Mouse (Mus musculus): Measurements from ENCODE around the gene Hs3st2.
A peak's percentile ranks its signal among the peaks of the same experiment; 100 is the strongest.

Gene Hs3st2

GRCm38 (mm10) chr7:121460626-121461025 is 69.0 kb downstream of the Hs3st2 start:
- DNase-seq = no peak

- DNase-seq = no peak
Observed at GRCm38 (mm10) chr7:121464441-121464840, 72.8 kb downstream of the Hs3st2 start.

DNA sequence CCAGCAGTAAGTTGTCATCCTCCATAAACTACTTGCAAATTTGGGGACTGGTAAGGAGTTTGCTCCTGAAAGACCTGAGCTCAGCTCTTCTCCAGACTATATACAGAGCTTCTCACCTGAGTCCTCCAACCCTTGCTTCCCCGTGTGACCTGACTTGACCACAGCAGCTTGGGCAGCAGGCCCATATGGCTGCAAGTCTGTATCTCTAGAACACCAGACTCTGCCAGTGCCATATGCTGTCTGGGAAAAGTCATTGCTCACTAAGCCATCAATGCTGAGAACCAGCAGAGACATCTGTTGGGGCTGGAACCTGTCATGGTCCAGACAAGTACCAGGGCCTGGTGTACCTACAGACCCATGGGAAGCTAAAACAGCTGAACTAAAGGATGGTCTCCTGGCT is 73.5 kb downstream of the Hs3st2 start:
- DNase-seq = no peak

GRCm38 (mm10) chr7:121466331-121466730 is 74.7 kb downstream of the Hs3st2 start:
- DNase-seq = no peak

DNA sequence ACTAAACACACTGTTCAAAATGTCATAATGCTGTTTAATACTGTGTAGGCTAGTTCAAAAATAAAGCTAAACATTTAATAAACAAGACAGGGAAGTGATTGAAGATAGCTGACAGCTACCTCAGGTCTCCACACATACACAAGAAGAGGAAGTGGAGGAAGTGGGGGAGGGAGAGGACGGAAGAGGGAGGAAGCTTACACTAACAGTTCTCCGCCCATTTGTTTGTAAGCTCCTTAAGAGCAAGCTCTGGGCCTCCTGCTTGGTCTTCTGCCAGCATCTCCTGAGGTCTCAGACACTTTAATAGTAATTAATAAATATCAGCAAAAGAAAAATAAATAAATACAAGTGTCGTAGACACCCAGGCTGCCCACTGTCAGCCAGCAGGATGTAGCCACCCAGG is 77.8 kb downstream of the Hs3st2 start:
- peak; percentile 20 to 39 for DNase-seq

GRCm38 (mm10) chr7:121478302-121478701 is 86.6 kb downstream of the Hs3st2 start:
- DNase-seq = peak; percentile 3 to 6

DNA sequence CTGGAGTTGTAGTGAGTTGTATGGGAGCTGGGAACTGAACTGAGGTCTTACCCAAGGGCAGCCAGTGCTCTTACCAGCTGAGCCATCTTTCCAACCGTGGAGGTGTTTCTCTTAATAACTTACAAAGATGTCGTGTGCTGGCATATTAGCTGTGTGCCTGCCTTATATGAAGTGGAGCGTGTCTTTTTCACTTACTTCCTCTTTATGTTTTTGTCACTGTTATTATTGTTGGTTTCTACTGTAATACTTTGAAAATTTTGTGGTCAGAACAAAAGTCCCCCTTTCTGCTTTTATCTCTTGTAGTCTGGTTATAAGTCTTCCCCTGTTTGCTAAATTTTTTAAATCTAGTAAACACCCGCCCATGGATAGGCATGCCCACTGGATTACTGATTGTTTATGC is 88.4 kb downstream of the Hs3st2 start:
- DNase-seq = no peak

DNA sequence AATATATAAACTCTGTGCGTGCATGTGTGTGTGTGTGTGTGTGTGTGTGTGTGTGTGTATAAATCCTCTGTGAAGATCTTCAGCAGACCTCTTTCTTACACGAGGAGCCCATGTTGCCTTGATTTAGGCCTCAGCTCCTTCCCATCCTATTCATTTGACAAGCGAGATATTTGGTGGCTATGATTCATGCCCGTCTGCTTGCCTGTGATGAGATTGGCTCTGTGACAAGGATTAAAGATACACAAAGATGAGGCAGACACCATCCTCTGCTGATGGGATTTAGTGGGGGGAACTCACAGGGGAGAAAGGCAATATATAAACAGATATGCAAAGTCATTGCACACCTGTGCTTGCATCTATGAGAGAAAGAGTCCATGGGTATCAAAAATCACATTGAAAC is 92.9 kb downstream of the Hs3st2 start:
- no peak for DNase-seq

DNA sequence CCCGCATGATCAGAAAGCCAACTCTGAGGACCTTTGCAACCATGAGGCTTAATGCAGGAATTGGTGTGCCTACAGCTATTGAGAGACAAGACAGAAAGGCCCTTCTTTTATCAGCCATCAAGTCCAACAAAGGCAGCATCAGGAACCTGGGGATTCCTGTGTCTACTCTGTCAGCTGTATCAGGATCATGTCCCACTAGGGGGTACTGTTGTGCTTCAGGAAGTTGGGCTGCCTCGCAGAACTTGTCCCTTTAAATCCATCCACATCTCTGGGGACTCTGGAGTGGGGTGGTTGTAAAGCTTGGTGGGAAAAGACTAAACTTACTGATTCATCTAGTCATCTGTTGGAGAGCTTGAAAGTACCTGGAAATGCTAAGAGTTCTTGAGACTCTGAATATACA is 93.6 kb downstream of the Hs3st2 start:
- peak in 1 of 2 experiments; percentile 27 for DNase-seq

GRCm38 (mm10) chr7:121487291-121487690 is 95.6 kb downstream of the Hs3st2 start:
- DNase-seq = no peak

DNA sequence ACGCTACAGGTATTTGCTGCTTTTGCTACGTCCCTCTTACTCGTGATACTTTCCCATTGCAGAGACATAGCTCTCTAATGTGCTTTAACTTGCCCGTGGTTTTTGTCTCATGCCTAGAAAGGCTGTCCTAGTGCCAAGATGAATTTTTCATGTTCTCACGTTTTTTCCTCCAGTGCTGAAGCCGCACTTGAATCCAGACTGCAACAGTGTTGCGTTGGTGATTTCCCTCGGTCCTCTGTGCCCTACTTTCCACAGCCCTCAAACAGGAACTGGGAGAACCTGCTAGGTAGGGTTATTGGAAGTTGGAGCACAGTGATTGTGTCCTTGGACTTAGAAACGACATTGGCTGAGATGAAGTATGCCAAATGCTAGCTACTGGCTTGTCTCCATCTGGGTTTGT is 97.7 kb downstream of the Hs3st2 start:
- DNase-seq = peak; percentile 13 to 19

DNA sequence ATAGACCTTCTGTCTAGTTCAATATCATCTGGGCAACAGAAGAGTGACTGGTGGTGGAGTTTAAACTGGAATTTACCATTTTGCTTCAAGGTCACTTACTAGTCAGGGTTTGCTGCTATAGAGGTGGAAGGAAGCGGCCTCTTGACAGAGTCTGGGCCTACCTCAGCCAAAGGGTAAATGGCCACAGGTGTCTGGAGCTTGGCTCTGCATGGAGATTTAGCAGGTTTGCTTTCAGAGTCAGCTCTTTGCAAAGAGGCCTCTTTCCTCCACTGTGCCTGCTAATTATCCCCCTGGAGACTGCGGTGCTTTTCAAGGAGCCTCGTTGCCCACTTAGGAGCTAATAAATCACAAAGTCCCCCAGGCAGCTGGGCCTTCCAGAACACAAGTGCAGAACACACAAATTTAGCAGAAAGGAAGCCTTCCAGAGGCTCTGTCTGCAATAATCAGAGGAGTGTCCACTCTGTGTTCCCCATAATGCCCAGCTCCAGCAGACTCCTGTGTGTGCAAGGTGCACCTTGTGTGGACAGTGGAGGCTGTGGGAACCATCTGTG is 99.9 kb downstream of the Hs3st2 start:
- DNase-seq = no peak

GRCm38 (mm10) chr7:121500516-121500915 is 108.9 kb downstream of the Hs3st2 start:
- no peak for DNase-seq

- DNase-seq = no peak
Observed at GRCm38 (mm10) chr7:121501666-121502065, 110.0 kb downstream of the Hs3st2 start.

GRCm38 (mm10) chr7:121516727-121517126 is 125.1 kb downstream of the Hs3st2 start:
- DNase-seq = no peak

DNA sequence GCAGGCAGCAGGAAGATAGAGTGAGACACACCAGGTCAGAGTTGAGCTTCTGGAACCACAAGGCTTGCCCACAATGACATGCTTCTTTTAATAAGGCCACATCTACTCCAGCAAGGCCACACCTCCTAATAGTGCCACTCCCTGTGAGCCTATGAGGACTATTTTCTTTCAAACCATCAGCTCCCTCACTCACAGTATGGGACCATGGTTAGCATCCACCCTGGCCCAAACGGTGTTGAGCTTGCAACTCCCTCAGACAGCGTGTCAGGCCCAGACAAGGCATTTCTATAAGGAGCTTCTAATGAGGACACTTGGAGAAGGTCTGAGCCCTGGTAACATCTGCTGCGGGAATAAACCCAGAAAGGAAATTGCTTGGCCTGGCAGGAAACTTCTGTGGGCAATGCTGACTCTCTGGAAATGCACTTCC is 125.5 kb downstream of the Hs3st2 start:
- DNase-seq = no peak

- DNase-seq = no peak
Observed at GRCm38 (mm10) chr7:121522125-121522524, 130.5 kb downstream of the Hs3st2 start.

GRCm38 (mm10) chr7:121529023-121529422 is 137.4 kb downstream of the Hs3st2 start:
- no peak for DNase-seq

DNA sequence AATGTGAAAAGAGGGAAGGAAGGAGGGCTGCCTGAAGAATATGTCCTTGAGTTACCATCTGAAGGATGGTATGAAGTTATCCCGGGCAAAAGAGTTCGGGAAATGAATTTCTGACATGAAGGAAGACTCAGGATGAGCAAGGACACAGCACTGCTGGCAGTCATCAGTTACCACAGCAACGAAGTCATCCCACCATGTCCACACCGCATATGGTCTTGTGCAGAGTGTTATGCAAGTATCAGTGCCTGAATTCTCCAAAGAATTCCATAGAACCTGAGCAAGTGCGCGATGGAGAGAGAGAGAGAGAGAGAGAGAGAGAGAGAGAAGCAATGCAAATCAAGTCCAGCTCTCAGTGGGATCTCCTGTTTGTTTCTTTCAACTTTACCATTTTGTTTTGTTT is 142.0 kb downstream of the Hs3st2 start:
- no peak for DNase-seq

DNA sequence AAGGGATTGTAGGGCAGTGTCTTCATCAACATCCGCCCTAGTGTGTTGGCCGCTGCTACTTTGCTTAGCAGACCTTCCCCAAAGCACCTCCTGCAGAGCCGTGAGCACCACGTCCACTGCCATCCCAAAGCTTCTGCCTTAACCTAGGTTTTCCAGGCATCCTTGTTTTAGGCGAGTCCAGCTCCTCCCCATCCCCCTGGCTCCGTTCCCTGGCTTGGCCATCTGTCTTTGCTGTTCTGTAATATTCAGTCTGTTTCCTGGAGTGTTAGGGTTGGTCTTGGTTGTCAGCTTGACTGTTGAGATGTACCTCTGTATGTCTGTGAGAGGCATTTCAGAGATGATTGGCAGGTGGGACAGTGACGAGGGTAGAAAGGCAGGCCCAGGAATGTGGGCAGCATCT is 142.7 kb downstream of the Hs3st2 start:
- DNase-seq = no peak

DNA sequence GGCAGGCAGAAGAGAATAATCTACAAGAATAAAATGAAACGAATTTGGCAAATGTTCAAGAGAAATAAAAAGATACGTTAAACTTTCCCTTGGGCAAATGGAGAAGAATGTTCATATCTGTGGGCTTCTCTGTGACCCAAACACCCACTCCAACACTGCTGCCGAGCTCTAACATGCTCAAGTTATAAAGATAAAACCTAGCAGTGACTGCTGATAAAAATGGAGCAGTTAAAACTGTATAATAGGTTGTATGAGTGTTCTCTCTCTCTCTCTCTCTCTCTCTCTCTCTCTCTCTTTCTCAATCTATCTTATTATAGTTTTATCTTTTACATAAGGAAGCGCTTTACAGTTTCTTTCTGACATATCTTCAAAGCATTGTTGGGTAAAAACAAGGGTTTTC is 144.3 kb downstream of the Hs3st2 start:
- no peak for DNase-seq

DNA sequence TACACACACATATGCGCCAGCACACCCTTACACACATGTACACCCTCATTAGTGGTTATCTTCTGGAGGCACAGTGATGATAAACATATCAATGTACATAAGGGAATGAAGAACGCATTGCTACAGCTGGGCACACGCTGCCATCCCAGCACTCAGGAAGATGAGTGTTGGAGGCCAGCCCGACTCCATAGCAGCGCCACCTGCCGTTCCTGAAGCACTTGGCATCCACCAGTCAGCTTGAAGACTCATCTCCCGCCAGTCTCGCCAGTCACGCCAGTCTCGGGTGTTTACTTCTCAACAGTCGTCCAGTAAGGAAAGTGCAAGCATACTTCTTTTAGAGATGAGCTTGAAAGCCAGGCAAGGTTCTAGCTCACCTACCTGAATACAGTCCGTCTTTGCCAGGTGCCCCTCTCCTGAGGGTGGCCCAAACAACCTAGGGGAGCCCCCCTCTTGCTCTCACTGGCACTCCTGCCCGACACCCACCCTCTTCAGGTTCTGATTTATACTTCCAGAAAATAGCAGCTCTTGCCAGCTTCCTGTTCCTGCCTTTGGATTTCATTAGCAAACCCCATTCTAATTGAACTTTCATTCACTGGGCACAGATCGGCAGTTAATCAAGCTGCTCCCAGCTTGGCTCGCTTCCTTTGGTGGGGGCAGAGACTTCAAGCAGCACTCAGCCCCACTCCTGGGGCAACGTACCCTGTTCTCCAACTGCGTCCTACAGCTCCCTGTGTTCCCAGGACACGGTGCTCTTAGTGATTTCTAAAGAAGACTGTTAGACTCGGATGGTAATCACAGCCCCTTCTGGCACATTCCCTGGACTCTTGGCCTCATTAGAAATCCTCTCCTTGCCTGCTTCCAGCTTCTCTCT is 148.0 kb downstream of the Hs3st2 start:
- peak; percentile 20 to 58 for DNase-seq

DNA sequence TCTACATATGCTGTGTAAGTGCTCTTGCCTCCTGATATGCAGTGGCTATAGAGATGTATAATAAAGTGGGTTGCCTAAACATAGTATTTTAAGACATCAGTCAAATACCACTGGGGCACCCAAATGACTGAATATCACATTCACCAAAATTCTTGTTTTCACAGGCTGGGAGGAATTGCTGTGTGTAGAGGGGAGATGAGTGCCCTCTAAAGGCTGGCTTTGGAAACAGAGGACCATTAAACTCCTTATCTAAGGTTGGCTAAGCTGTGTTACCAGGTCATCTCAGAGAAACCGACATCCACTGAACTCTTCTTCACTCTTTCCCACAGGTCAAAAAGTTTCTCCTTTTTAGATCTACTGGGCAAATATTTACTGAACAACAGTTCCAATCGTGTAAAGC is 150.8 kb downstream of the Hs3st2 start:
- DNase-seq = no peak

DNA sequence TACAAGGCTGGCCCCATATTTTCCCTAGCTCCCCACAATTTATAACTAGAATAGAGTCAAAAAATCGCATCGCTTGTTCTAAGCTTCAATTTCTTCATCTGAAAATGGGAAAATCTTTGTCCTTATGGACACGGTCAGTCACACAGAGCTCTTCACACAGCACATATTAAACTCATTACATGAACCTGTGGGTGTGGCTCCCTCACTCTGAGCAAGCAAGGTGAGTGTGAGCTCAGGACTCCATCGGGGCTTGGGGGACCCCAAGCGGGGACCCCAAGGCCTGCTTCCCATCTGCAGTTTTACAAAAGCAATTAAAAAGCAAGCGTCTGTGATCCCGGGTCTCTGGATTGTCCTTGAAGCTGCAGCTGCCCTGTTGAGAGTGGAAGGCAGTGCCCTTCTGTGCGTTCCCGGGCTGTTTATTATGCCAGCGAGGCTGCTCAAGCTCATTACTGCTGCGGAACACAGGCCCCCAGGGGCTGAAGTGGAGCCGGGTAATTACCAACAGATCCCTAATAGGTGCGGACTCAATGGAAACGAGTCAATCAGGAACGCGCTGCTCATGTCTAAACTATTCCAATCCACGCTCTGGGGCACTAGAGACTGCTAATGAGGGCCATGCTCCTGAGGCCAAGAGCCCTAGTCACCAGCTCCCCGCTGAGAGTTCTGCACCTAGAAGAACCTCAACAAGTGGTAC is 157.8 kb downstream of the Hs3st2 start:
- peak; percentile 30 to 47 for DNase-seq
